35 mouse cellular contexts compared by ENCODE assay signal in genomic region chr4:85106416-85106815, GRCm38 (mm10).
"Had no signal": no experiment of that assay in that cellular context is flagged by ENCODE, and none has a peak within 500 bp of the region (broad histone marks: within the 10 kb centered on the region; RNA-seq: fewer than 3 reads in every experiment).

No protein-coding gene starts in this region.

- H3K9ac ChIP-seq: heart, embryonic 12.5 days; heart, embryonic 13.5 days; heart, embryonic 15.5 days; hindbrain, embryonic 12.5 days; hindbrain, embryonic 13.5 days; hindbrain, embryonic 14.5 days; hindbrain, embryonic 15.5 days; intestine, embryonic 15.5 days; kidney, embryonic 15.5 days had no signal

- DNase-seq: heart, postnatal 10 days; heart, postnatal 14 days; heart, postnatal 36 days; heart, postnatal 4 days; kidney, adult 11 months; kidney, adult 18-20 months; kidney, adult 2 months; kidney, adult 8-10 months; kidney, adult 9 months; kidney, postnatal 10 days; kidney, postnatal 14 days; kidney, postnatal 25 days; kidney, postnatal 36 days; kidney, postnatal 4 days; layer of hippocampus, adult 9-11 months; layer of hippocampus, postnatal 36 days had no signal

- H3K4me1 ChIP-seq: heart, embryonic 10.5 days; heart, embryonic 12.5 days; heart, embryonic 13.5 days; heart, embryonic 15.5 days; hindbrain, embryonic 10.5 days; hindbrain, embryonic 12.5 days; hindbrain, embryonic 13.5 days; hindbrain, embryonic 15.5 days; intestine, embryonic 15.5 days; kidney, embryonic 15.5 days had no signal

- H3K27ac ChIP-seq: heart, embryonic 10.5 days; heart, embryonic 13.5 days; heart, embryonic 15.5 days; hindbrain, embryonic 10.5 days; hindbrain, embryonic 12.5 days; hindbrain, embryonic 13.5 days; hindbrain, embryonic 14.5 days; hindbrain, embryonic 15.5 days; hindbrain, postnatal 0 days; intestine, embryonic 15.5 days; kidney, embryonic 15.5 days; kidney, postnatal 0 days; layer of hippocampus, adult 2 months had no signal

- H3K27me3 ChIP-seq: heart, embryonic 12.5 days; heart, embryonic 13.5 days; heart, embryonic 15.5 days; hindbrain, embryonic 12.5 days; hindbrain, embryonic 13.5 days; hindbrain, embryonic 15.5 days; intestine, embryonic 15.5 days; kidney, embryonic 15.5 days had no signal

- H3K4me3 ChIP-seq: heart, embryonic 10.5 days; heart, embryonic 12.5 days; heart, embryonic 13.5 days; heart, embryonic 15.5 days; hindbrain, embryonic 10.5 days; hindbrain, embryonic 12.5 days; hindbrain, embryonic 13.5 days; hindbrain, embryonic 15.5 days; intestine, embryonic 15.5 days; kidney, embryonic 15.5 days; layer of hippocampus, adult 2 months had no signal

- H3K4me2 ChIP-seq: heart, embryonic 11.5 days; heart, embryonic 12.5 days; heart, embryonic 13.5 days; heart, embryonic 15.5 days; hindbrain, embryonic 12.5 days; hindbrain, embryonic 13.5 days; hindbrain, embryonic 14.5 days; hindbrain, embryonic 15.5 days; intestine, embryonic 15.5 days; kidney, embryonic 15.5 days had no signal

- ATAC-seq: hindbrain, embryonic 16.5 days; hindbrain, postnatal 0 days; inflammation-experienced regulatory T-cells, adult 6 months; intestine, embryonic 15.5 days; intestine, embryonic 16.5 days; intestine, postnatal 0 days had no signal

- H3K36me3 ChIP-seq: heart, embryonic 10.5 days; heart, embryonic 15.5 days; hindbrain, embryonic 10.5 days; hindbrain, embryonic 12.5 days; hindbrain, embryonic 13.5 days; hindbrain, embryonic 15.5 days; intestine, embryonic 15.5 days; kidney, embryonic 15.5 days had no signal

- H3K9me3 ChIP-seq: heart, embryonic 10.5 days; heart, embryonic 12.5 days; heart, embryonic 13.5 days; heart, embryonic 15.5 days; hindbrain, embryonic 10.5 days; hindbrain, embryonic 12.5 days; hindbrain, embryonic 13.5 days; hindbrain, embryonic 15.5 days; intestine, embryonic 15.5 days; kidney, embryonic 15.5 days had no signal
